Mouse (Mus musculus) bone marrow, adult 2 months (tissue): Measurements from ENCODE around the gene Acp7. TPM values are rescaled to one million over a fixed set of nuclear protein-coding genes. Genes with fewer than 3 reads are reported as not detected.

Source experiments
- H3K27ac ChIP-seq: fragments of 200-500 bp; 2 replicates; pipeline ENCODE4 v1.5.1; 2012; ENCODE audit warnings: low read depth, mild to moderate bottlenecking, control low read depth, inconsistent platforms, low read length; ENCODE audit not compliant: control insufficient read depth, poor library complexity, insufficient read depth
- H3K4me1 ChIP-seq: fragments of 200-500 bp; 2 replicates; pipeline ENCODE4 v1.6.1; 2011; ENCODE audit warnings: low read length; ENCODE audit not compliant: control insufficient read depth, insufficient read depth
- H3K4me3 ChIP-seq: fragments of 200-500 bp; replicated peaks from 2 replicates; pipeline ENCODE3; 2011; ENCODE audit warnings: mild to moderate bottlenecking, low read depth, low read length, control low read depth; ENCODE audit not compliant: control insufficient read depth
- CTCF ChIP-seq: fragments of 200-500 bp; IDR thresholded peaks from 2 replicates; pipeline ENCODE4 v1.5.1; 2011; ENCODE audit warnings: low read length, control low read depth; ENCODE audit not compliant: control insufficient read depth, insufficient read depth
- POLR2A ChIP-seq: fragments of 200-500 bp; IDR thresholded peaks from 2 replicates; pipeline ENCODE4 v1.6.1; 2011; ENCODE audit warnings: low read depth, mild to moderate bottlenecking, control low read depth, low read length, borderline replicate concordance; ENCODE audit not compliant: control insufficient read depth
- WGBS: fragments of 180-500 bp; shearing (Covaris S2); methylation state at CpG from one replicate; pipeline ENCODE4 v1.1.7; 2018; 5-methylcytosine and 5-hydroxymethylcytosine counted together
- polyA plus RNA-seq: library from polyadenylated mRNA; stranded (reverse); fragments of >200 nt; gene quantifications from 2 replicates; pipeline ENCODE4 v1.2.4, GENCODE M21; 2011; ENCODE audit warnings: low replicate concordance; ENCODE audit not compliant: missing spikeins, insufficient read depth, insufficient read length

Gene Acp7
- polyA plus RNA-seq, 1 experiment, result not detected

DNA sequence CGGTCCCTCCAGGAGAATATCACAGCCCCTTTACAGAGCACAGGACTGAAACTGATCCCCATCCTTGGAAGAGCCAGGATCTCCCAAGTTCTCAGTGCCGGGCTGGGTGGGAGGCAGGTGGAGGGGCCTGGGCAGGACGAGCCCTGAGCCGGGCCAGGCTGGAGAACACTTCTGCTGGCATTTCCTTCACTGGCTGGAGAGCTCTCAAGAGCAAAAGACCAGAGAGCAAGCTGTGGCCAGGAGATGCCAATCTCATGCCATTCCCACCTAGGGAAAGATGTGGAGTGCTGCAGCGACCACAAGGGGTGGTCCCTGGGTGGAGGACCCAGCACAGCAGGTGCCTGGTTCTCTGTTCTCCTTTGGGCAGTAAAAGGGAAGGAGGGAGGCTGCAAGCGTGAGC lies 46.1 kb downstream of the Acp7 start:
- no peak for TF ChIP-seq CTCF
- no peak for TF ChIP-seq POLR2A
- WGBS, result 73% methylated on average over 6 of the region's 6 CpGs
- no peak overlapping the region for H3K27ac ChIP-seq
- peaks cover 5% of the 10 kb centered on the region; the same call in 1 of the 2 replicates for H3K4me1 ChIP-seq
- no peak overlapping the region for H3K4me3 ChIP-seq

DNA sequence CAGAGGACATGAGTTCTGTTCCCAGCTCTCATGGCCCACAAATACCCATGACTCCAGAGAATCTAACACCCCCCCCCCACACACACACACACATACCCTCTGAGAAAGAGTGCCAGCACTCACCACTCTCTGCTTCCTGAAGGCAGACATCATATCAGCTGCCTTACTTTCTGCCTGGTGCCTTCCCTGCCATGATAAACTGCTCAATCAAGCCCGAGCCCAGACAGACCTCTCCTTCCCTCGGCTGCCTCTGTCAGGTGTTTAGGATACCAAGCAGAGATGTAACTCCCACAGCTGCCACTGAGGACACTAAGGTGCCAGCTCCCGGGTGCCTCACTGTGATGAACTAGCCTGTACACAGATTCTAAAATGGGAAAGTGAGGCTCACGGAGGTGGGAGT lies 46.7 kb downstream of the Acp7 start:
- Histone ChIP-seq H3K4me1 (peaks cover 5% of the 10 kb centered on the region; the same call in 1 of the 2 replicates), H3K4me3 (no peak overlapping the region), H3K27ac (peak overlapping the region; percentile 55)
- TF ChIP-seq CTCF, result no peak
- TF ChIP-seq POLR2A, result no peak
- WGBS, result 59% methylated on average over 4 of the region's 4 CpGs

DNA sequence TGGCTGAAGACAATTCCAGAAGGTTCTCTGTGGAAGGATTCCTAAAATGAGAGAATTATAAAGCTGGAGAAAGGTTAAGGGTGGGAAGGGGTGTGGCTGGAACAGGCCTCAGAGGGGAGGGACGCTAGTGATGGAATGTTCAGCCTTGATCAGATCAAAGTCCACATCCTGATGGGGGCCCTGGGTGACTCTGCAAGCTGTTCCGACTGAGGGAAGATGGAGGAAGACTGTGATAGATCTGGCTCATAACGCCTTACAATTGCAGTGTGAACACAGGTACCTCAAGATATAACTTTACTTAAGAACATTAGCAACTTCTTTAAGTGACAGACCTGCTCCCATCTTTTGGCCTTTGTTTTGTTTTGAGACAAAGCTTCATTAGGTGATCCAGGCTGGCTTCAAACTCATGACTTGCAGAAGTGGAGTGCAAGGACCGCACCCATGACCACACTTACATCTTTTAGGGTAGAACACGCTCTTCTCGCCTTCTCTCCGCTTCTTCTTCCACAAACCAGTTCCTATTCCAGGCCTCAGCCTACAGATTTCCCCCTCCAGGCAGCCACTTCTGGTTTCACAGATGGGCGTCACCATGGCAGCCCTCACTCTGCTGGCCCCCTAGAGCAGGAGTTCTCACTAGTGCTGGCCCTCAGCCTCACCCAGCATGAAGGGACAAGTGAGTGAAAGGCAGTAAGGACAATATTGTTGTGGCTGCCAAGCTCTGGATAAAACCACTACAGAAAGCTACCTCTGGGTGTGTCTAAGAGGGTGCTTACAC lies 47.4 kb downstream of the Acp7 start:
- 58% methylated on average over 8 of the region's 8 CpGs for WGBS
- Histone ChIP-seq H3K4me3 (no peak overlapping the region), H3K4me1 (peaks cover 5% of the 10 kb centered on the region; the same call in 1 of the 2 replicates), H3K27ac (peak overlapping the region; percentile 55)
- TF ChIP-seq POLR2A, result no peak
- no peak for TF ChIP-seq CTCF

DNA sequence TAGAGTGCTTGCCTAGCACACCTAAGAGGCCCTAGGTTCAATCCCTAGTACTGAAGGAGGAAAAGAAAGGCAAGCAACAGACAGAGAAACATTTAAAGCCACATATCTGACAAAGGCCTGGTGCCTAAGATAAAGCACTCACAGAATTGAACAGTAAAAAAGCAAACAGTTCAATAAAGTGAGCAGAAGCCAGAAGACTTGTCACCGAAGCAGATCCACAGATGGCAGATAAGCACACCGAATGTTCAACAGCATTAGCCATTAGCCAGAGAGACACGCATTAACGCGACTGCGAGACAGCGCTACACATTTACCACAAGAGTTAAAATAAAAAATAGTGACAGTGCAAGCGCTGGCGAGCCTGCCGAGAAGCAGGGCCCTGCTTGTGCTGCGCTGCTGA lies 48.3 kb downstream of the Acp7 start:
- Histone ChIP-seq H3K4me1 (peaks cover 5% of the 10 kb centered on the region; the same call in 1 of the 2 replicates), H3K4me3 (no peak overlapping the region), H3K27ac (peak overlapping the region; percentile 19; the same call in 1 of the 2 replicates)
- TF ChIP-seq POLR2A, result no peak
- TF ChIP-seq CTCF, result no peak
- WGBS, result 61% methylated on average over 11 of the region's 11 CpGs

DNA sequence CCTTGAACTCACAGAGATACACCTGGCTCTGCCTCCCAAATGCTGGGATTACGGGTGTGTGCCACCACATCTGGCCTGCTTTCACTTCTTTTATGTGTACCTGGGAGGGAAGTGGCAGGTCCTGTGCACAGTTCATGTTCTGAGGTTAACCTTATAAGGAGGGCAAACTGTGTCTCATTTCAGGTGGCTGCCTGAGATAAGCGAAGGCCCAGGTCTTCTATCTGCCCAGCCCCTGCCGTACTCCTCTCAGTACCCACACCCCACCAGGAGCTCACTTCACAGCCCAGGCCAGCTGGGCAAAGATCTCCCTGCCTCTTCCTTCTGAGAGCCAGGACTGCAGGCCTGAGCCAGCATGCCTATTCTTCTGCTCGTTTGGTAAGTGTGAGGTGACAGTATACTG lies 49.4 kb downstream of the Acp7 start:
- TF ChIP-seq CTCF (no peak), POLR2A (peak; percentile 27; the same call in 1 of the 2 replicates)
- Histone ChIP-seq H3K4me1 (peaks cover 5% of the 10 kb centered on the region), H3K4me3 (no peak overlapping the region), H3K27ac (peak overlapping the region; percentile 27)
- WGBS, result 55% methylated on average over 4 of the region's 4 CpGs

DNA sequence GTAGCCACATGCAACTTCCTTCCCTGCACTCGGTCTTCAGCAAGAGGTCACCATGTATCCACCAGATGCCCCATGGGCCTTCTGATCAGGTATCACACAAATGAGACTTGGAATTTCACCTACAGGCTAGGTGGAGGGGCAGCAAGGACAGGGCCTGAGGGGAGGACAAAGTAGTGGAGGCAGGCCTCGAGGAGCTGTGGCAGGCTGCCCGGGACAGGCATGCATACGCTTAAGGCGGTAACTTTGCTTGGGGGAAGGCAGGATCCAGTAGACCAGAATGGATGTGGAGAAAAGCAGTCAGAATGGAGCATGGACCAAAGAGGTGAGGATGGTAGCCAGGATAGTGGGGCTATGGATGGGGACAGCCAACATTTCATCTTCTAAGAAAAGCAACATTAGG lies 51.3 kb downstream of the Acp7 start:
- no peak for TF ChIP-seq POLR2A
- peak overlapping the region; percentile 3; the same call in 1 of the 2 replicates for H3K27ac ChIP-seq
- 59% methylated on average over 5 of the region's 5 CpGs for WGBS
- peaks cover 5% of the 10 kb centered on the region for H3K4me1 ChIP-seq
- H3K4me3 ChIP-seq, result no peak overlapping the region

DNA sequence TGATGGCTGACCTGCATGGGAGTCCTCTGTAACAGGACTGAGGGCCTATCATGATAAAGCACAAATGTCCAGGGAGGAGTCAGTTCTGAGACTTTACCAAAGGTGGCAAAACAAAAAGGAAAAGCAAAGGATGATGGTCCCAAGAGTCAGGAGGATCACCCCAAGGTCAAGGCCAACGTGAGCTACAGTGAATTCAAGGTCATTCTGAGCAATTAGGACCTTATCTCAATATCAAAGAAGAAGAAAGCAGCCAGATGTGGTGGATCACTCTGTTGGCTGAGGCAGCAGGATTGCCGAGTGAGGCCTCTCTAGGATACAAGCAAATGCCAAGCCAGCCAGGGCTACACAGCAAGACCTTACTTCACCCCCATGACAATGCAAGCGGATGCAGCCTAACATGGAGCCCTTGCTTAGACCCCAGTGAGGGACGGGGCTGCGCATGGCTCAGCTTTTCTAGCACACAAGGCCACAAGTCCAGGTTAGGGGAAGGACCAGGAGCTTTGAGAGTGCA lies 52.5 kb downstream of the Acp7 start:
- Histone ChIP-seq H3K4me3 (no peak overlapping the region), H3K27ac (no peak overlapping the region), H3K4me1 (peaks cover 2% of the 10 kb centered on the region)
- TF ChIP-seq POLR2A (no peak), CTCF (no peak)
- 77% methylated on average over 5 of the region's 5 CpGs for whole genome bisulfite sequencing

DNA sequence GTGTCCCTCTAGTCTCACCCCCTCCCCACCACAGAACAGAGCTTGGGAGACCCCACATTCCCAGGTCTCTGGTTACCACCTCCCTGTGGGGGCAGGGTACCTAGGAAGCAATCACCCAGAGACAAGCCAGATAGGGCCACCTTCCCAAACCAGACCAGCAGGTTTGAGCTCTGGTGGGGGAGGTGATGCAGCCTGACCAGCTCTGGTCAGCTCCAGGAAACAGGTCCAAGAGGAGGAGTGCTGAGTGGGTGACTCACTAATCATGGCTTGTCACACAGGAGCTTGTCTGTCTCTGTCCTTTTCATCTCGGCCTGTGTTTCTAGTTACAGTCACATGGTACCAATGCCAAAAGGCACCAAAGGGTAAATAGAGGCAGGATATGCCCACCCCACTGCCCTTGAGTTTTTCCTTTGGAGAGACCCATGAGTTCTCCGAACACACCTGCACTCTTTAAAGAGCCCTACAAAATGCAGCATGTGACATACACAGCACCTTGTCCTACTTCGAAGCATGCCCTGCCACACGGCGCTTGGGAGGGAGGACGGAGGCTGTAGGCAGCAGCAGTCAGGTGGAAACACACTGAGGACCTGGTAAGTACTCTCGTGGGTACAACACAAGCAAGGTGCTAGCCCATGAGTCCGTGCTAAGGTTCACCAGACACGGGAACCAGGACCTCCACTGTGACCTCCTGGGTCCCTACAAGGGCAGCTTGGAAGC lies 53.1 kb downstream of the Acp7 start:
- WGBS, result 91% methylated on average over 9 of the region's 9 CpGs
- TF ChIP-seq POLR2A (no peak), CTCF (no peak)
- no peak overlapping the region for H3K4me3 ChIP-seq
- H3K4me1 ChIP-seq, result peaks cover 2% of the 10 kb centered on the region
- no peak overlapping the region for H3K27ac ChIP-seq
